Mouse (Mus musculus) kidney, adult 18-20 months (tissue): ENCODE data around the gene Gnat3.
"Not testable (repeated sequence)": the region's sequence is repeated elsewhere in the genome, so short reads cannot be mapped to it uniquely, and the experiment has no call there.

Source experiments
- DNase-seq: peaks from one replicate; pipeline ENCODE4 v3.0.0; 2021

The Gnat3 gene

GRCm38 (mm10) chr5:17962249-17962648, at the start of gene Gnat3:
TSS of gene Gnat3 (plus strand) at chr5:17962549.
- no peak for DNase-seq

DNA sequence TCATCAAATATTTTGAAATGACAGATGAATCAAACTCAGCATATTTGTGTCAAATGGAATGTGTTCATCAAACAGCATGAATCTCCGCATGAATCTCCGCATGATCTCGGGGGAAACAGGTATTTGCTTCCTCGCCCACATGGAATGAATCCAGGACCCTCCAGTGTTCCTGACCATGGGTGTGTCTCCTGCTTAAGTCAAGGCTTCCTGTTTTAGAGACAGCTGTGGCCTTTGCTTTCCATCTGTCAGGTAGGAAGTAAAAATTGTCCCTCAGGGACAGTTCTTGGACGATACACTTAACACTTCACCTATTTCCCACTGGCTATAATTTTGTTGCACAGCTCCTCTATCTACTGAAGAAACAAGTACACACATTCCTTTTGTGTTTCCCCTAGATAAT, 43.4 kb upstream of the Gnat3 start:
- DNase-seq: peak; percentile 18

DNA sequence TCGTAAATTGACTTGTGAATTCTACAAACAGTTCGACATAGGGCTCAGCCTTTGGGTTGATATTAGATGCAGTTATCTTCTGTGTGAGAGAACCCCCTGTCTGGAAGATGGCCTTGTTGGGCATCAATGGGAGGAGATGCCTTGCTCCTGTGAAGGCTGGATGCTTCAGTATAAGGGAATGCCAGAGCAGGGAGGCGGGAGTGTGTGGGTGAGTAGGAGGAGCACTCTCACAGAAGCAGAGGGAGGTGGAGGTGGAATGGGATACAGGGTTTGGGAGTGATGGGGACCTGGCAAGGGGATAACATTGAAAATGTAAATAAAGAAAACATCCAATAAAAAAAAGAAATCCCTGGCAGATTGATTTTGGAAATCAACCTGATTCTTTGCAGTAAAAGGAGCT, 38.7 kb upstream of the Gnat3 start:
- DNase-seq: no peak

- peak; percentile 9 for DNase-seq
Measured at GRCm38 (mm10) chr5:17924085-17924518, 38.2 kb upstream of the Gnat3 start.

DNA sequence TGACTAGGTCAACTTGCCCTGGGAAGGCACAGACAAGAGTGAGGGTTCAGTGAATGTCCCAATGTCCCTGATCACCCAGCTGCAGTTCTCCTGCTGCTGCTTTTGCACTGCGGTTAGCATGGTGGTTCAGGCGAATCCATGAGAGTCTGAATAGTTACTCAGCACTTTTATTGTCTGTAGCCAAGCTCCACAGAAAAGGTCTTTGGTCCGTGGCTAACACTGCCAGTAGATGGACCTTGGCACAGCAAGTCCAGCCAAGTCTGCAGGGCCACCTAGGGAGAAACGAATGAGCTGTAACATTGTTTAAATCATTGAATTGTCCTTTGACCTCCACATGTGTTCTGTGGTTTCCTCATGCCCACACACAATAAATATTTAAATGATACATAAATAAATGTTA, 33.9 kb upstream of the Gnat3 start:
- peak; percentile 56 for DNase-seq

DNA sequence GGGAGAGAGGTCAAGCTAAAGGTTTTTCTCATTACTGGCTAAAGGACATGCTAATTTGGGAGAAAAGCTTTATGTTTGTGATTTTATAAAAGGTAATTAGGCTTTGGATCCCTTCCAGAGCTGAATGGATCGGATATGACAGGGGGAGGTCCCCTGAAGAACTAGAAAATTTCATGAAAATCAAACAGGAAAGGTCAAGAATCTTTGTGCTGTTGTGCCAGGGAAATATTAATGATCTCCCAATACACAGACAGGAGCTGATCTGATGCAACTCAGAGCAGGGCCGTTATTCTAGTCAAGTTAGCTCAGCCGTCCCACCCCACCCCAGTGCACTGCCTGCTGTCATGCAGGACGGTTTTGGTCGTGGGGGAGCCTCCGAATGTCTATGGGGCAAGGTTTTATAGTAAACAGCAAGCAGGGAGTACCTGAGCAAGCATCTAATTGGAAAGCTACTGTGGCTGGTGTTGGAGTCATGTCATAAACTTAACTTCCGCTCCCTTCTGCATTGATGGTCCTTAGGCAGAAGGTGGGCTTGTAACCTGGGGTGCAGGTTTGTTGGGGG, 33.3 kb upstream of the Gnat3 start:
- peak; percentile 8 for DNase-seq

DNA sequence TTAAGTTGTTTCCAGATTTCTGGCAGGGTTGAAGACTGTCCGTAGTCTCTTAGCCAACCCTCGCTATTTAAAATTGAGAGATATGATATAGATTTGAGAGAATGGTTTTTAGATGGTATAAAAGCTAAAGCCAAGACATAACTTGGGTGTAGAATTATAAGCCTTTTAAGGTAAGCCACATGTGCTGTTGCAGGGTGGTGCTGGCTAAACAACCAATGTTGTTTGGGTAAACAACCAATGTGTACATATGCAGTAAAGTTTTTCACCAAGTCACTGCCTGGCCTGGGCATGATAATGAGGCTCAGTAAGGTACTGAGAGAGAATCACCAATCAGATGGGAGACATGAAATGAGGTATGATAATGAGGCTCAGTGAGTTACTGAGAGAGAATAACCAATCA, 30.8 kb upstream of the Gnat3 start:
- not testable (repeated sequence) for DNase-seq

DNA sequence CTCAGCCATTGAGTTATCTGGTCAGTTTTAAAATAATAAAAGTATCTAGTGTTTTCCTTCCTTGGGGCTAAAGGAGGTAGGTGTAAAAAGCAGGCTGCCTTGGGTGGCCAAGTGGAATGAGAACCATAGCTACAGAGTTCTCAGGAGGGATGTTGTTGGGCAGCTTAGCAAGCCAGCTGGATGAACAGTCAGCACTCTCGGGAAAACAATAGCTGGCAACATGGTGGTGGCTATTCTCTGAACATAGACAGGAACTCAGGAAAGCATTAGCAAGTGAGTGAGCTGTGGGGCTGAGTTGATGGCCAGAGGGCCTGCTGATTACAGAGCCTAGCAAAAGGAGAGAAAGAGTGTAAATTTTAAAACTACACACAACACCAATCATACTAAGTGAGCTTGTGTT, 27.8 kb upstream of the Gnat3 start:
- no peak for DNase-seq

DNA sequence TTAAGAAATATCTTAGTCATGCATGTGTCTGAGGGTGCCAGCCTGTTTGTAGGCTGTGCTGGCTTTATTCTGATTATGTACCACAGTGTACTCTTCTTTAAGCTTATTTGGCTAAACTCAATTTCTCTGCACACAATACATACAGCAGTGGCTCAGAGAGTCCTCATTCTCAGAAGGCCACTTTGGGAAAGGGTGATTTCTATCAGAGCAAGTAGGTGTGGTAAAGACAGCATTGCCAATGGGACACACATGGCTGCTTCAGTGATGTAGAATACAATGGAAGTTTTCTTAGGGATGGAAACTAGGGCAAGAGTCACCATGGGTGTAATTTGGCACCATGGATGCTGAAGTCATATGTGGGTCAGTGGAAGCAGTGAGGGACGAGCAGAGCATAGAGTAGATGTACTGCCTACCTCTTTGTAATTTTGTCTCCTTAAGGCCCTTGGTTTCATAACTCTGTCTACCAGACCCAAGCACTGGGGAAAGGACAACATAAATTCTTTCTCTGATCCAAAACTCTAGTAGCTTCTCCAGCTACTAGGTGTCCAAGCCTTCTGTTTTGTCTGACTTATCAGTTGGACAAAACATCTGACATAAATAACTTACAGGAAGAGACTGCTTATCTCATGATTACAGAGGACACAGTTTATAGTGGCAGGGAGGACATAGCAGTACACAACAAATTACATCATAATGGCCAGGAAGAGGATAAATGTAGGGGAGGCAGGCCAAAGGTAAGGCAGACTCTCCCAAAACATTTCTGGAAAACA, 24.0 kb upstream of the Gnat3 start:
- DNase-seq: no peak

- DNase-seq: no peak
Measured at GRCm38 (mm10) chr5:17956468-17956867, 5.9 kb upstream of the Gnat3 start.

DNA sequence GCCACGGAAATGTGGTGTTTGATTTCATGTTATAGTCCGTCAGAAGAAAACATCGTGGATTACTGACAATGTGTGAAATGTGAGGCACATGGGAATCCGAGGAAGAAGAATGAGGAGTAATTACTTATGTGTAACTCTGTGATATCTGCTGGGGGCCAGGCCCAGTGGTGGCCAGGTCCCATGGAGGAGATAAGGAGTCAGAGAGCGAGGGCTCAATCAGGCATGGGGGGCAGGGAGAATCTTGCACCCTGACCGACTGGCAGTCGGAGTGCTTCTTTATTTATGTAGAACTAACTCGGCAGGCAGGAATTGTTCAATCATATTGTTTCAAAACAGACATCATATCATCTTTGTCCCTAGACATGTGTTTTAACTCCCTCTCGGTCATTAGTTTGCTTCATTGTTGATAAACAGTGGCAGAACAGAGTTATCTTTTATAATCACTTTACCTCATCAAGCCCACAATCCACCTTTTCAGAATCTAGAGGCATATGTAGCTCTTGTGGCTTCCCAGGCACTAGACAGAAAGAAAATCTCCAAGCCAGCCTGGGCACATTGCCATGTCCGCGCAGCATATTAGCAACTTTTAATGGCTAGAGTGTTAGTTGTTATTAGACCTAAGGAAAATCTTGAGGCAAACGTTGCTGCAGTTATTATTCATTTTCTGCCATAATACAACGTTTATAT, 7.5 kb downstream of the Gnat3 start:
- DNase-seq: no peak

GRCm38 (mm10) chr5:17970391-17970730, 8.0 kb downstream of the Gnat3 start:
- DNase-seq: no peak

DNA sequence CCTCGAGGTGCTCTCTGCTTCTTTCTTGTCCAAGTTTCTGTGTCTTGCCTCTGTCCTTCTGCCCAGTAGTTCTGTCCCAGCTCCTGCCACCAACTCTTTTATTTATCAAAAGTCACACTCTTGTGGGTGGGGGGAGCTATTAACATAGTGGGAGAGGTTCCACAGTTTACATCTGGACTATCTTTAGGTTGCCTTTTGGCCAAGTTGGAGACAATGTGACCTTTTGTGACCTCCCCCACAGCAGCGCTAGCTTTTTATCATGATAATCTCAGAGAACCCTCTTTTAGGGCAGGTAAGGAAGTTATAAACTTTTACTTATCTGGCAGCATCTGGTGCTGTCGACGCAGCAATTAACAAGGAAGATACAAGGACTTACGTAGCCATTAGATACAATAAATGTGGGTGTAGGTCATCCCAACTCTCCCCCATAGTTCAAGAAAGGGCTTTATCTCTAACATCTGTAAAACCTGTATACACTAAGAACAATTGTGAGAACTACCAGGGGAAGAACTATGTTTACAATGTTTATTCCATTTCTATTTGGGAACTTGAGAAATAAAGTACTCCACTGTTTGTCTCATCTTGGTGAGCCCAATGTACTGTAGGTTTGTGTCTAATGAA, 18.3 kb downstream of the Gnat3 start:
- no peak for DNase-seq

GRCm38 (mm10) chr5:17982770-17983169, 20.4 kb downstream of the Gnat3 start:
- no peak for DNase-seq

GRCm38 (mm10) chr5:17984522-17984921, 22.2 kb downstream of the Gnat3 start:
- no peak for DNase-seq

DNA sequence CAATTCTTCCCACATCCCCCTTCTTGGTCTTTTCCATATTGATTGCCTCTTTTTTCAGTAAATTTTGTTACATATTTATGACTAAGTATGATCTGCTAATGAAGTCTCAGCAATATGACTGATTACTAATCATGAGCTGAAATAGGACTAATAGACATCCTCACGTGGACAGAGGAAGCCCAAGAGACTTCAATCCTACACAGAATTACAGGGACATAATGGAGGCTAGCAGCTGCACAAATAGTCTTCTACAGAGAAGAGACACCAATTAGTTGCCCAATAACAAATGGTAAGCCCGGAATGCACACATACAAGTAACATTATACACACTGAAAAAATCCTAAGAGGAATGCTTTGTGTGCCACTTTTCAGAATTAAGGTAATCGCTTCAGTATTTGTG, 24.3 kb downstream of the Gnat3 start:
- no peak for DNase-seq

DNA sequence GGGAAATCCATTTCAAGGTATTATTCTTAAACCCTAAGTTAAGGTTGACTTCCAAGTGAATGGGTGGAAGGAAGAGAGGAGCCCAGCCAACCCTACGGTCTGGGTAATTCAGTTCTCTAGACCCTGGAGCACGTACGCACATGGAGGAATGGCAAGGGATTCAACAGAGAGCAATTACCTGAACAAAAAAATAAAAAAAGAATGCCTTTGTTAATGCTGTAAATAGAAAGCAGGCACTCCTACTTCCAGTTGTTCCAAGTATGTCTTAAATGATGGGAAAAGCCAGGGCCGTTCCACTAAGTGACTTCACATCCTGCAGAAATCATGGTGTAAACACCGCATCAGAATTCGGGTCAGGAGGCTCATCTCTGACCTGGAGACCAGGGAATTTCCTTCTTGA, 28.3 kb downstream of the Gnat3 start:
- no peak for DNase-seq

- DNase-seq: no peak
Measured at GRCm38 (mm10) chr5:17999570-17999969, 37.2 kb downstream of the Gnat3 start.

- no peak for DNase-seq
Measured at GRCm38 (mm10) chr5:18000185-18000584, 37.8 kb downstream of the Gnat3 start.

GRCm38 (mm10) chr5:18001646-18002045, 39.3 kb downstream of the Gnat3 start:
- no peak for DNase-seq

GRCm38 (mm10) chr5:18003675-18004074, 41.3 kb downstream of the Gnat3 start:
- no peak for DNase-seq

GRCm38 (mm10) chr5:18004824-18005611, 42.7 kb downstream of the Gnat3 start:
- DNase-seq: no peak

DNA sequence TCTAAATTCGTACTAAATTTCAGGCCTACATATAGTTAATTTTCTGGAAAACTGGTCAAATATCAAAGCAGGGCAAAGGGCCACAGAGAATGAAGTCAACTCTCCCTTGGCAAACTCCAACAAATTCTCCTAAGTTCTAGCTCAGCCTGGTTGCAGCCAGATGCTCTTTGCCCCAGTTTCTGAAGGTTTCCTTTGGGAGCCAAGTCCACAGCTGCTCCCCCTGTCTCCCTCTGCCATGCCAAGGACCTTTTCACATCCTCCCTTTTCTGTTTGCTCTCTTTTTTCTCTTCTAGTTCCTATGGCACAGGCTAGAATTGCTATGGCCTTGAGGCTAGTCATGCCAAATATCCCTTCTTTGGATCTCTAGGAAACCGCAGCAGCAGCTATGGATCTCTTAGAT, 43.8 kb downstream of the Gnat3 start:
- peak; percentile 42 for DNase-seq
